Mouse (Mus musculus): Measurements from ENCODE around the gene Cnr1. TPM values are rescaled to one million over a fixed set of nuclear protein-coding genes. Genes with fewer than 3 reads are reported as not detected.

Gene Cnr1
- total RNA-seq (2021): 10 to 100 TPM; 17.4 to 25.3 TPM
- long read RNA-seq, experiment 1, full-length matches to known transcripts: 8 of 10 reads
- long read RNA-seq, experiment 1, partial matches to known transcripts: 0 of 10 reads
- long read RNA-seq, experiment 1, other reads (novel, unspliced or antisense): 2 of 10 reads
- long read RNA-seq, experiment 2, full-length matches to known transcripts: 1 of 1 reads
- long read RNA-seq, experiment 2, partial matches to known transcripts: 0 of 1 reads
- long read RNA-seq, experiment 2, other reads (novel, unspliced or antisense): 0 of 1 reads

DNA sequence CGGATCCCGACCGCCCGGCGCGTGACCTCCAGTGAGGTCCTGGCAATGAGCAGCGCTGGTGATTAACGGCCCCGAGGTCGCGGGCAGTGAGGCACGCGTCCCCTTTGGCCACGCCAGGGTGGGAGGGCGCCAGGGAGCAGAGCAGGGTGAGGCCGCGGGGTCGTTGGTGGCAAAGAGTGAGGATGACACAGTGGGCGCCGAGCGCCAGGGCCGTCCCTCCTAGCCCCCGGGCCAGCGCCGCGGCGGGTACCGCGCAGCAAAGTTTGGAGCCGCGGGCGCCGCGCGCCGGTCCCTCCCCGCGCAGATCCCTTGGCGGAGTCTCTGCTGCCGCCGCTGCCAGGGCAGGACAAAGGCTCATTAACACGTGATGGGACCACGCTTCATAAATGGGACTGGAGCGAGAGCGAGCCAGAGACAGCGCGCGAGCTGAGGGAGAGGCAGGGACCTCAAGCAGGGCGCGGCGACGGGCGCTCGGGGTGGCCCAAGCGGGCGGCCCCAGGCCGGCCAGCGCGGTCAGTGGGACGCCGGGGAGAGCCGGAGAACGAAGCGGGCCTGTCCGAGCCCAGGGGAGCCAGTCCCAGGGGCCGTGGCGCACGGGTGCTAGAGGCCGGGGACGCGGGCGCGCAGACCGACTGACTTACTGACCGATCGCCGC lies at the start of gene Cnr1:
Gene Cnr1, plus strand, starts transcription at position 360 of the 655 bp plus-strand sequence.
- peak; percentile 90 for DNase-seq

DNA sequence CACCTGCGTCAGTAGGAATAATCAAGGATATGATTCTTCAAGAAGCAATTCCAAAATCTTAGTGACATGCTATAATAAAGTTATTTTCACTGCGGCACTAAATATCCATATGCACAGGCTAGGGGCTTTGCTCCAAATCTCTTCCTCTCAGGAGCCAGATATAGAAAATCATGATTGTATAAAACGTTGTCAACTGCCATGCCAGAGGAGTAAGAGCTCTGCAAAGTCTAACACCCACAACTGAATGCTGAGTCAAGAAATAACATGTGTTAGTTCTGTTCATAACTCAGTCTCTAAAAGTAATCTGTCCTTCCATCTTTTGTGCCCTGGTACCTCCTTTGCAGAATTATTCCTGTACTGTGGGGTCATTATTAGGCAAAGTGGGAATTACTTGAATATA lies 44.4 kb upstream of the Cnr1 start:
- no peak for DNase-seq

DNA sequence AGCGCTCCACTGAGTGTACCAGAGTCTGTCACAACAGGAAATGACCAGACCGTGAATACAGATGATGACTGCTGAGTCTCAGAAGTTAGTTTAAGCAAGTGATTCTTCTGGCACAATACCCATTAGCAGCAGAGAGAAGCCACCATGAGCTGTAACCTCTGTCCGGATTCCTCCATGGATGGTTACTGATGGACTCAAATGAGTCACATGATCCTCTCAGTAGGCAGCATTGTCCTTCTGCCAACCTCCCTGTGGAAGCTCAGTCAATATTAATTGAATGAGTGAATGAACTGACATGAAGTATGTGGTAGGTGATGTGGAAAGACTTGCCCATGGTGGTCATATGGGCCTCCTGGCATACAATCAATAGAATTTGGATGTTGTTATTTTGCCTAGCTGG lies 38.4 kb upstream of the Cnr1 start:
- no peak for DNase-seq

DNA sequence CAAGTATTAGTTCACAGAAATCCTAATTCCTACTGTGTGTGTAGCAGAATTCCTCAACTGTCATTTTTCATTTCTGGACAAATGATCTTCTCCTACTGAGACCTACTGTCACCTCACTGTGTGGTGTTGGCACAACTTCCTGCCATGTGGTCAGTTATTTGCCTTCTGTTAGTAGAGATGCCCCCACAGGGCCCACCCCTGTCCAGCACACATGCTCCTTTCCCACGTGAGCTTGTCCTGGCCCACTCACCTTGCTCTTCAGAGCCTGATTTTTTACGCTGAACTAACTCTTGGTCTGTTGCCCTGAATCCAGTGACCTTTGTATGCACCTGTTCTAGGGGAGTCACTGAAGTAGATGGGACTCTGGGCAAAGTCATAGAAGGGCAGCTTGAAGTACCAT lies 34.4 kb upstream of the Cnr1 start:
- no peak for DNase-seq

DNA sequence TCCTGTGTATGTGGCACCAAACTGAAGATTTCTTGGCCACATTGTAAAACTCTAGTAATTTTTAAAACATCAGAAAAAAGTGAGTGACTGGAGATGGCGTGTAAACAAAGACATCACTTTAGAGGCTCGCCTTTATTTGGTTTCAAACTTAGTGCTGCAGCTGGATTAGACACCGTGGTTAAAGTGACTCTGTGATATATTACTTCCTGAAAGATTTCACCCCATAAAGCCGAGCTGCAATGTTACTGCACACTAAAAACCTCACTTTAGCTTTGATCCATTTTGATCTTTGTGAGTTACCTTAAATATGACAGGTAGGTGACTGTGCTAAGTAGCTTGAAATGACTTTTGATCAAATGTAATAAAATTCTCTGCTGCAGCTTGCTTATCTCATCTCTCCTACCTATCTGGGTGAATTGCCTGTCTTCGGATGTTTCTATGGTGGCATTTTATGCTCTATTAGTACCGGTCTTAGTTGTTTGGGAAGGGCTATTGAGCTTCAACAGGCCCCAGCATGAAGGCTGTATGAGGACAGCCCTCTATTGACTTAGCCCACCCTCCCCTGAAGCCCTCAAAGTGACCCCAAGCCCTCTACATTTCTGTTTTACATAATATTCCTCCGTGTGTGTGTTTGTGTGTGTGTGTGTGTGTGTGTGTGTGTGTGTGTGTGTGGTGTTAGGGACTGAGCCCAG lies 32.1 kb upstream of the Cnr1 start:
- DNase-seq: no peak

DNA sequence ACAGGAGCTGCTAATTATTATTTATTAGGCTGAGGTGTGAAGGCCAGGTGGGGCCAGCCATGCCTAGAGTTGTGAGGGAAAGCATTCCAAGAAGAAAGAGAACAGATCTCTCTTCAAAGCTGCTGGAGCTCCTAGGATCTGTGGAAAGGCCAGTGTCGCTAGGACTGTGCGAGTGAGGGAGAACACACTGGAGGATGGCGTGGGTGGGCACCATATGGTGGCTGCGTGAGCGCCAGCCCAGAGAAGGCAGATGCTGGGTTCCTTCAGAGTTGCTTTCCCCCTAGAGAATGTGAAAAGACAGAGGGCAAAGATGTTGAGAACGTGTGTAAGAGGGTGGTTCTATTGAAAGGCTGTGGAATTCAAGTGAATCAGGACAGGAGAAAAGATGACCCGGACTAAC lies 30.6 kb upstream of the Cnr1 start:
- no peak for DNase-seq

DNA sequence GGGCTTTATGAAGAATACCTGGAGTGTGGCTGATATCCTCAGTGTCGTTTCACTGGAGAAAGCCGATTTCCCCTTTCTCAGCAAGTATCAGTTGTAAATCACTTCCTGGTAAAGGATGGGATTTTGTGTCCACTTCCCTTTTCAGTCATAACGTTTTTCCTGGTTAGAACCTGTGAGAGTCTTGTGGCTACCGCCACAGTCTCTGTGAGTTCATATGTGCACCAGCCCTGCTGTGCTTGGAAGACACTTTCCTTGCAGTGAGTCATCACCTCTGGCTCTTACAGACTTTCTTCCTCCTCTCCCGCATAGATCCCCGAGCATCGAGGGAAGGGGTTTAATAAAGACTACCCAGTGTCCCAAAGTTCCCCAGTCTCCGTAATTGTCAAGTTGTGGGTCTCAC lies 29.3 kb upstream of the Cnr1 start:
- no peak for DNase-seq

DNA sequence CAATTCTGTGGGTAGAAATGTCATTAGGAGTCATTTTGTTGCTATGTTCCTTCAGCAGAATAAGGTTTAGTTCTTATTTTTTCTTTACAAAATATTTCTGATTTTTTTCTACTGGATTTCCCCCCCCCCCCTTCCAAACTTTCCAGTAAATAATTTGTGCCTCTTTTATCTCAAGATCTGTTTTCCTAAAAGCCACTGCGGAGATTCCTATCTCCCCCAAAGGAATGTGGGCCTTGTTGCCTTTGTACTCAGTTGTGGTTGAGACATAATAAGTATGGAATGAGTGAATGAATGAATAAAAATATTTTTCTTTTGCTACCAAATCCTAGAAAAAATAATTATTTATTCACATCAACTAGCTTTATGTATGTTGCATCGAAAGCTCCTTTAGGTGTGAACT lies 28.9 kb upstream of the Cnr1 start:
- DNase-seq: no peak

DNA sequence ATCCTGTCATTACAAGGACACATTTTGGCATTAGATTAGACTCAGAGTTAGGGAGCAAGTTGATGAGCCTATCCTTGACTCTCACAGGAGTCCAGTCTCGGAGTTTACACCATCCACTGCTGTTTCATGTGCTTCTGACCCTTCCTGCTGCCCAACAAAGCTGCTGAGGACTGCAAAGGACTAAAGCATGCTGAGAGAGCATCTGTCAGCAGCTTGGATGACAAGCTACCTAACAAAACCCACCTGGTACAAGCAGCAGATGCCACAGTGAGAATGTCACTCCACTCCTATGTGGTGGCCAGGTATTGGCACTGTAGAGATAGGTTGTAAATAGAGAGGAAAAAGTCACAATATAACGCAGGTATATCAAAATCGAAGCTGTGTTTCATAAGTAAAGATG lies 22.7 kb upstream of the Cnr1 start:
- no peak for DNase-seq

DNA sequence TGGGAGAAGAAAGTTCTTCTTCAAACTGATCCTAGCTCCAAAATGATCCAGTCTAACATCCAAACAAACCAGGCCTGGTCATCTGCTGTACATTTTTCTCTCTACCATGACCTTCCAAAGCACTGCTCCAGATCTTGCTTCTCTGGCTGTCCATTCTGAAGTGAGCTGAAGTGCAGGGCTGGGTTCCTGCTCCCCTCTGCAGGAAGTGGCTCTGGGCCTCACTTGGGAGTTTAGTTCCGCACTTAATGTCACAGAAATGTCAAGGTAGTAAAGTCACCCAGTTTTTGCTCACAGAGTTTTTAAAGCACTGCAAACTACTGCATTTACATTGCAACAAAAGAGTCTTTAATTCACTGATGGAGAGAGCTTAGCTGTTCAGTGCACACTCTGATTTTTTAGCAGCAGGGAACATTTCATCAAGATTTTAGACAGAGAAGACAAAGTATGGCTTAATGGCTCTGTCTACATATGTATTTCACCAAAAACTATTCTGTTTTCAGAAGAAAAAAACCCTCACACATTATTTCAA lies 20.5 kb upstream of the Cnr1 start:
- DNase-seq: no peak

DNA sequence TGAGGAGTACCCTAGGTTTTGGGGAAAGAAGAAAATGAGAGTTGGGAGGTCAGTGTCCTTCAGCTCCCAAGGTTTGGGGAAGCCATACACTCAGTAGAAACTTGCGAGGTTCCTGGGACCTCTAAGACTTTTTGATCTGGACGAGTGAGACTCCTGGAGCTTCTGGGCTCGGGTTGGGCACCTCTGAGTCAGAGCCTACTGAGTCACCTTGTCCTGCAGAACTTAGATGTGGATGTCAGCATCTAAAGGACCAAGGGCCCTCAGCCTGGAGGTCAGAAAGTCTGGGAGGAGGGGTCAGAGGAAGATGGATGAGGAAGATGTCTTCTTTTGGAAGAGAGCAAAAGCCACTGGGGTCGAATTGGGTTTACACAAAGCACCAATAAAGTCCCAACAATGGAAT lies 19.6 kb upstream of the Cnr1 start:
- DNase-seq: no peak

DNA sequence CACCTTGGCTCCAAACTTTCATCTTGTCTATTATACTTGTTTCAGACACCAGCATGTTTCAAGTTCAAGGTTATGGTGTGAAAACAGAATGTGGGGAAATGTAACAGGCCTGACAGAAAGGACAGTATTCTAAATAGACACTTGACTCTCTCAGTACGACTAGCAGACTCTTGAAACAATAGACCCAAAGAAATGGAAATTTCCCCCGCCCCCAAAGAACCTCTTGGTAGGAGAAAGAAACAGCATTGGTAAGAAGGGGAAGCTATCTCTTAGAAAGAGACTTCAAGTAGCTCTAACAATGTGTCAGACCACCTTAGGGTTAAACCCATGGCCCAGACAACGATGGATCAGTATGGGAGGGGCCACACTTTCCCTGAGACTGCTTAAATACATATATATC lies 15.6 kb upstream of the Cnr1 start:
- no peak for DNase-seq

DNA sequence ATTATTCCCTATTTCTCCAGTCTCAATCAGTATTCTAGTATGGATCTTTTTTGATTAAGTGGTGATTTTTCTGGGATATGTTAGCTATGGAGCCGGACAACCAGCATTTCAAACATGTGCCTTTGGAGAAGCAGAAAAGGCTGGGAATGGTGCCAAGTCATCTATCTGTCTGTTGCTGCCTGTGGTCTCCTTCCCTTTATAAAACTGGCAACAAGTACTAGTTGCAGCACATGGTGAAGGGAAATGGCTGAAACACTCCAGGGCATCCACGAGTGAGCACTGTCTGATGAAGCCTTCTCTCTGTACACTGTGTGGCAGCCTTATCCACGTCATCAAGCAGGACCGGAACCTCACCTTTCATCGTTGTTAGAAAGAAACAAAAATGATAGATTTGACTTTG lies 8.7 kb upstream of the Cnr1 start:
- no peak for DNase-seq

DNA sequence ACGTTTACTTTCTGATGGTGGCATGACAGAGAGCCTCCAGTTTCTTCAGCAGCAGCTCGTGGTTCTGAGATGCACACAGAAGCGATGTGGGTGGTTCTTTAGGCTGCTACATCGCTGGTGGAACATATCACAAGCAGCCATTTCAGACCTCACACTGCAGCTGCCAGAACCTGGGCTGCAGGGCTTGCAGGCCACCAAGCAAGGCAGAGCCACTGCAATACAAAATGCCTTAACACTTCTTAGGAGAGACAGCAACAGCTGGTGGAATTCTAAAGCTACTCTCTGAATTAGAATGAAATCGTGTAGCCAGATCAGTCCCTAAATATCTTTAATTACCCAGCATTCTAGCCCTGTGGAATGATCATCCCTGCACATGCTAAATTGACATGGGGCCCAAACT lies 3.6 kb upstream of the Cnr1 start:
- DNase-seq: no peak

DNA sequence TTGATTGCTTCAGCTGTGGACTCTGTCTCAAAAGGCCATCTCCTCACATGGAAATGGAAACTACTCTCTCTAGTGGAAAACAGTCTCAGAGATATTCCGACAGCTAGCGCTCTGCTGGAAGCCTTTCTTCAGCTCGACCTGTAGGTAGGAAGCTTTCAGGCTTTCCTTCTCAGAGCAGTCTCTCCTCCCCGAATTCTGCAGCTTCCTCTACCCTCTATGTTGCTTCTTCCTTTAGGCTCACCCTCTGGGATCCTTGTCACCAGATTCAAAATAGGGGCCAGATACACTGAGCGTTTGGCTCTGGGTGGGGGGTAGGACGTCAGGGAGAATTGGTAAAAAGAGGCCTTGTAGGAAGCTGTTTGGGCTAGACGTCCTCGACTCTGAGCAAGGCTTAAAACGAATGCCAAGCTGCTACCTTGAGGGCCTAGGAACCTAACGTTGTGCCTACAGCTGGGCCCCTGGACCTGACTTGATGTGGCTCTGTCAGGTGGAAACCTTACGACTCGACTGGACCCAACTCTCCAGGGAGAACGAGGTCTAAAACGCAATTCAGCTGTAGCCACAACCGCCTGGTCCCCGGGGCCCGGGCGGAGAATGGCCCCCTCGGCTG lies 1.1 kb upstream of the Cnr1 start:
- peak; percentile 50 for DNase-seq

DNA sequence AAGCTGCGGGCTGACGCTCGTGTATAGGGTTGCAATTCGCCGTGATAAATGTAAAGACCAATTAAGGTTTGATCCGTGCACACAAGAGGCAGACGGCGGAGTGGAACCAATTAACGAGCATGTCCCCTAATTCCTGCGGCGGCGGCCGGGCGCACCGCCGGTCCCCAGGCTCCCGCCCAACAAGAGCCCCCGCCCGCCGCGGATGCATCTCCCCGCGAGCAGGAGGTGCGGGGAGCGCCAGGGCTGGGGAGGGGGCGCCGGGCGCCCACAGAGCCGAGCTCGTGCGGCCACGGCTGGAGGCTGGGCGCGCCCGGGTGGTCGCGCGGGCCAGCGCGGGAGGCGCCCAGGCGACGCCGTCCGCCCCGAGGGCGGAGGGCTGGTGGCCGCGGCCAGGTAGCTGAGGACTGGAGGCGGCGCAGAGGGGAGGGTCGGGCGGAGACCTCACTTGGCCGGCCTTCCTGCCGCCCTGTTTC lies 596 bp upstream of the Cnr1 start:
- no peak for DNase-seq

DNA sequence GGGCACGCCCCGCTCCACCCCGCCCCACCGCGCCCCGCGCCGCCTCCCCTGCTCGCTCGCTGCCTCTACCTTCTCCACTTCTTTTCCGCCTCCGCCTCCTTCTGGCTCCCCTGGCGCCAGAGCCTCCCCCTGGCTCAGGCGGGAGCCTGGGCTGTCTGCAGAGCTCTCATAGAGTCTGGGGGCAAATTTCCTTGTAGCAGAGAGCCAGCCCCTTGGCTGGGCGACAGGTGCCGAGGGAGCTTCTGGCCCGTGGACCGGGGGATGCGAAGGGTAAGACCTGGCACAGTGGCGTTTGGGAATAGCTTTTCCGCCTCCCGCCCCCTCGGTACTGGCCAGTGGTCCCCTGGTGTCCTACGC lies 474 bp downstream of the Cnr1 start:
- DNase-seq: no peak

DNA sequence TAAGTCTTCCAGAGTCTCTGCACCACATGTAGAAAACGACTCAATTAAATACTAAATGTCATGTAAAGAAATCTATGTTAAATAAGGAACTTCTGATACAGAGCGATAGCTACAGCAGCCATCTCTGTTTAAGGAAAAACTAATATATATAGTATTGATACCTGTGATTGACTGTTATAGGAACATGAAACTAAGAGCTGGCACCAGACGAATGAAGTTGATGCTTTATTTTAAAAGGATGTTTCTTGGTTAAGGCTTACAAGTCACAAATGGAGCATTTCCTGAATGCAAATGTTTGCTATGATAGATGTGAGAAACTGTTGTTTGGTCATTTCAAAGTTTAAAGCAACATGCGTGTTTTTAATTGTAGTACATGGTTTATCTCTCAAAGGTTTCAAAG lies 1.1 kb downstream of the Cnr1 start:
- no peak for DNase-seq

DNA sequence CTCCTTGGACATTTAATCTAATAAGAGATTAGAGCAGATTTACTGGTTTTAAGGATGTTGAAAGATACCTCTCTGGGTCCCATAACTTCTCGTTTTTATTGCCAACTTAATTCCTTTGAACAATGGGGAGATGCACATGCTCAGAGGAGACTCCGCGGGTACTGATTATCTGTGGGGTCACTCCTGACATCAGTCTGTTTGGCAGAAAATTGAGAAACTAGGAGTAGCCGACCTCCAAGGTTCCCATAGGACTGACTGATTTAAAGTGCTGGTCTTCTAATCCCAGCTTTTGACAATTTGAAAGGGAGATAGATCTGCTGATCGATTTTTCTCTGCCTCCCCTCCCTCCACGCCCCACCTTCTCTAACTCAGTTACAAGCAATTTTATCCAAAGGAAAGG lies 1.6 kb downstream of the Cnr1 start:
- no peak for DNase-seq

DNA sequence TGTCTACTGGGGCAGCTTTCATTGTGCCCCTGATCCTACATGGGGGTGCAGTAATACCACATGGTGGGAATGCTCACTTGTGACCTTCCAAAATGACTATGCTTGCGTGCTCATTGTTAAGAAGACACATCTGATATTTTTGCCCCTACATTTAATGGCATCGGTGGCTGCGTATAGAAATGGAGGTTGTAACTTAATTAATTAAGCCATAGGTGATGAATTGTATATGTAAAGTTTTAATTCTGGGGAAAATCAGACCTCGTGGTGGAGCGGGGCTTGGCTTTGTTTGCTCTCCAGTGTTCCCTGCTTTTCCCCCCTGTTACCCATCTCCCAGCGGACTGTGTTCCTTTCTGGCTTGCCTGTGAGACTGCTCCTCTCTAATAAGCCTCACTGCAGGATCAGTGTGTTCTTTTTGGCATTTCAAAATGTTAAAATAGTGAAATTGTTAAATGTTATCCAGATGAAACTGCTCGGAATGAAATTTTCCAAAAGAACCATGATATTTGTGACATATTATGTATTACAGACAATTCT lies 2.4 kb downstream of the Cnr1 start:
- DNase-seq: no peak

DNA sequence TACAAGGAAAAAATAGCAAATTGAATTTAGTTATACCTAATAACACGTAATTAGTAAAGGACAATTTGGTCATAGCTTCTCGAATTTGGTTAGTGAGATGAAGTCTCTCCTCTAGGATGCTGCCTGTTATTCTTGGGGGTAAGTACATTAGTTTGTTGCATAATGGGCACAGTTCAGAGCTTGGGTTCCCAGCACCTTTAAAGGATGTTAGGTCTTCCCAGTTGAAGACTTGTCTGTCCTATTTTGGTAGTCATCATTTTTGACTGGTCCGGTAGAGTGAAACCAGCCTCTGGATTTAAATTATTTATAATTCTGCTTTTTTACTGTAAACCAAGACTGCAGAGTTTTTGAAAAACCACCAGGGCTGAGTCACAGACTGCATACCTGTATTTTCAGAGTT lies 3.3 kb downstream of the Cnr1 start:
- no peak for DNase-seq

DNA sequence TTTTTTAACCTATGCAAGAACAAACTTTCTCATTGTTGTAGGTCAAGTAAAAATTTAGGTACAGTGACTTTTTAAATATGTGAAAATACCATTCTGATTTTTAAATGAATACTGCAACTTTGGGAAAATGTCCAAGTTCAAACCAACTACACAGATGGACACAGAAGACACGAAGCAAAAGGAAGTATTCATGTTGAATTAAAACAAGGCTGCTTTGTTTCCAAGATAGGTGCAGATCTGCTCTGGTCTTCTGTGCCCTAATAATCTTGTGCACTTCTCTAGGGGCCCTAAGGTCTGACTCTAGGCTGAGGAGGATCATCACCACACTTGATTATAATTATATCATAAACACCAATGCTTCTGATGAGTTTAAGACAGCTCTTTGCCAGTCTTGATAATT lies 4.1 kb downstream of the Cnr1 start:
- no peak for DNase-seq

DNA sequence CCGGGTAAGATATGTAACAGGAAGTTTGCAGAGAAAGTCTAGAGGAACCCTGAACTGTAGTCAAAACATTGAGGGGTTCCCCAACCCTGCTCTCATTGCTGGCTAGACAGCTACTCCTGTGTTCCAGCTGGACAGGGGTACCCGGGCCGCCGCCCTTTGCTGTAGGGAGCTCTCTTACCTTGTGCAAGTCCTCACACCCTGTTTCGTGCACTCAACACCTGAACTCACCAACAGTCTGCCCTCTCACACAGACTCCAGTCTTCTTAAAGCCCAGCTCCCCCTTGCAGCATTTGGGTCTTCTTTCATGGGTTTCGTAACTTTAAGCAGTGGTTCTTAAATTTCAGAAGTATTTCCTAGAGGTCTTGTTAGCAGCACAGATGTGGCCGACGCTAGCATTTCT lies 7.0 kb downstream of the Cnr1 start:
- no peak for DNase-seq
